Mouse (Mus musculus): Measurements from ENCODE around the gene Slc39a1.

The Slc39a1 gene

DNA sequence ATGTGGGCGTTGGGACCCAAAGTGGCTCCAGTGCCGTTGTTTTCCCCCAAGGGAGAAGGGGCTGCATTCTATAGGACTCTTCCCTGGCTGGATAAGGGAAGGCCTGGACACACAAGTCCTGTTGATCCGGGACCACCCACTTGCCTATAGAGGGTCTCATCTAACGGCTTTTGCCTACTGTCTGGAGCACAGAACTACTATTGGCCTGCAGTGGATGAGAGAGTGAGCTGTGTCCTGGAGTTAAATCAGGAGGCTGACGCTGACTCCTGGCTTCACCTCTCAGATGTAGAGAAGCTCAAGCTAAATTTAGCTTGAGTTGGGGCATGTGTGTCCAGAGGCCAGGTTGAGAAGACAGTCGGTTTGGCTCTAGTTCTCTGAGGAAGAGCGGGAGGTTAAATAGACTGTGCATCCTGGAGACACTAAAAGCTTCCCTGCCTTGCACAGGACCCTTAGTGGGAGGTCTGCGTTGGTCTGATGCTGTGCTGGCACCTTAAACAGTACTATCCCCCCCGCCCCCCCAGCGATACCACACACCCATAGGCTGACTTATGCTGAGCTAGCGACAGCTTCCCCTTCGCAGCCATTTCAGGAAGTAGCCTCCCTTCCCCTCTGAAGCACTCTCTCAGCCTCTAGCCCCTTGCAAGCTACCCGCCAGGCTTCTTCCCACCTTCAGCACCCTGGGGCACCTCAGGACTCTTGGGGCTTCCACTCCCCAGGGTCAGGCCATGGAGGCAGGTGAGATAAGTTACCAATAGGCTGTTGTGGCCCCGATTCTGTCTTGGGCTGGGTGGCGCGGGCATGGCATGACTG is 18.2 kb downstream of the Slc39a1 start:
- 25% methylated on average over 16 of the region's 16 CpGs for WGBS

DNA sequence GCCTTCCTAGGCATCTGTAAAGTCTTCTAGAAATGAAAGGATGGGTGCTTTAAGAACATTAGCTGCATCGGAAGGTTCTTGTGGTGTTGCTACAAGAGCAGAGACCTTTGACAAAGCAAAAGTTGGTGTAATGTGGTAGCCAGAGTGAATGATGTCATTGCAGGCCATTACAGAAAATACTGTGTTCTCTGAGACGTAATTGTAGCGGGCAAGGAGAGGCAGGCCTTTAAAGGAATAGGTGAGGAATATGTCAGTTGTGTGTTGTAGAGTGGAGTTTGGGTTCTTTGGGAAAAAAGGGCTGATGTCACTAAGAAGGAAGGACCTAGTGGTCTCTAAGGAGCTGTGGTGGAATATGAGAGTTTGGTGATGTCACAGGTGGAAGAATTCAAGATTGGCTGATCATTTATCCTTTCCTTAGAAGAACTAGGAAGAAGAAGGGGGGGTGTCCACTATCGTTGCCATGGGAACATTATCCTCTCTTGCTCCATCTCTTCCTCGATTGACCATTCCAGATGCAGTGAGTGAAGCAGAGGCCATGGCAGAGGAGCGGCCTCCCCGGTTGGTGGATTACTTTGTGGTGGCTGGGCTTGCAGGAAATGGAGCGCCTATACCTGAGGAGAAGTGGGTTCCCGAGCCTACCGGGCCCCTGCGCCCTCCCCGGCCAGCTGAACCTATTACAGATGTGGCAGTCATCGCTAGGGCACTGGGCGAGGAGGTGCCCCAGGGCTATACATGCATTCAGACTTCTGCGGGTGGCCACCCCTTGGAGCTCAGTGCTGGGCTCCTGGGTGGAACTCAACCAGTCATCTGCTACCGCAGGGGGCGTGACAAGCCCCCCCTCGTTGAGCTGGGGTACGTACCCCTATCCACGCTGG is 19.2 kb downstream of the Slc39a1 start:
- 91% methylated on average over 20 of the region's 20 CpGs for WGBS

DNA sequence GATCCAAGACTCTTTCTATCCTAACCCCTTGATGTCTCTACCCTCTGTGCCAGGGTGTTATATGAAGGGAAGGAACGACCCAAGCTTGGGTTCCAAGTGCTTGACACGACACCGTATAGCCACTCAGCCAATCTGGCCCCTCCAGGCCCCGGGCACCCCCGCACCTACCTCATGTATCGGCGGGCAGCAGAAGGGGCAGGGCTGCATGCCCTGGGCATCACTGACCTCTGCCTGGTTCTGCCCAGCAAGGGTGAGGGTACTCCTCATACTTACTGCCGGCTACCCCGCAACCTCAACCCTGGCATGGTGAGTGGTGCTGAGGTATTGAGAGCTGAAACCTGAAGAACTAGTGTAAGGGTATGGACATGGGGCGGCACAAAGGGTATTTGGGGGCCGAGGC is 20.2 kb downstream of the Slc39a1 start:
- 93% methylated on average over 11 of the region's 11 CpGs for WGBS

DNA sequence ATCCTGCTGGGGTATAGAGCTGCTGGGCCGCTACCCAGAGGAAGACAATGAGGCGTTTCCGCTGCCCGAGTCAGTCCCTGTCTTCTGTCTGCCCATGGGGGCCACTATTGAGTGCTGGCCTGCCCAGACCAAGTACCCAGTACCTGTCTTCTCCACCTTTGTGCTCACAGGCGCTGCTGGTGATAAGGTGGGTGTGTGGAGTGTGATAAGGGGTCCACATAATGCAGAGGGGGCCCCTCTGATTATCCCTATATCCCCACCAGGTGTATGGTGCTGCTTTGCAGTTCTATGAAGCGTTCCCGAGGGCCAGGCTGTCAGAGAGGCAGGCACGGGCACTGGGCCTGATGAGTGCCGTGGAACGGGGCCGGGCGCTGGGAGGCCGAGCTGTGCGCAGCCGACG is 21.0 kb downstream of the Slc39a1 start:
- WGBS: 93% methylated on average over 16 of the region's 16 CpGs

DNA sequence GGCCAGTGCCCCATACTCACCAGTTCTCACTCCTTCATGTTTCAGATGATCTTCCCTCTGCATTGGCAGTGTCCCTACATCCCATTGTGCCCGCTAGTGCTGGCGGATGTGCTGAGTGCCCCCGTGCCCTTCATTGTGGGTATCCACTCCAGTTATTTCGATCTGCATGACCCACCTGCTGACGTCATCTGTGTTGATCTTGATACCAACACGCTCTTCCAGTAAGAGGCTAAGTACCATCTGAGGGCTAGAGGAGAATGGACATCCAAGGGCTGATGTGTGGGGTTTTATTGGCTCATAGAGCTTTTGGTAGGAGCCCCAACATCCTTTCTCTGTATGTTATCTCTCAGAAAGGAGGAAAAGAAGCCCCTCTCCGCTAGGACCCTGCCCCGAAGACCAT is 22.8 kb downstream of the Slc39a1 start:
- 95% methylated on average over 8 of the region's 8 CpGs for WGBS

DNA sequence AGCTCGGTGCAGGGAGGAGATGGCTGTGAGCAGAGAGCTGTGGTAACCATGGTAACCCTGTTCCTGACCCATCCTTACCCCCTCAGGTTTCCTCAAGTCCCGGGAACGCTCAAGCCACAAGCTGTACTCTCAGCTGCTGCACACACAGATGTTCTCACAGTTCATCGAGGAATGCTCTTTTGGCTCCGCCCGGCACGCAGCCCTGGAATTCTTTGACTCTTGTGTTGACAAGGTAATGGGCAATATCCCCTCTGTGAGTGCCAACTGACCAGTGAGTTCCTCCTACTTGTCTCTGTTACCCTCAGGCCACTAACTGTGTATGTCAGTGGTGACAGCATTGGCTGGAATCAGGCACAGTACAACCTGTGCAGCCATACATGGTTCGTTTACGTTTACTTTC is 24.2 kb downstream of the Slc39a1 start:
- WGBS: 76% methylated on average over 9 of the region's 9 CpGs

DNA sequence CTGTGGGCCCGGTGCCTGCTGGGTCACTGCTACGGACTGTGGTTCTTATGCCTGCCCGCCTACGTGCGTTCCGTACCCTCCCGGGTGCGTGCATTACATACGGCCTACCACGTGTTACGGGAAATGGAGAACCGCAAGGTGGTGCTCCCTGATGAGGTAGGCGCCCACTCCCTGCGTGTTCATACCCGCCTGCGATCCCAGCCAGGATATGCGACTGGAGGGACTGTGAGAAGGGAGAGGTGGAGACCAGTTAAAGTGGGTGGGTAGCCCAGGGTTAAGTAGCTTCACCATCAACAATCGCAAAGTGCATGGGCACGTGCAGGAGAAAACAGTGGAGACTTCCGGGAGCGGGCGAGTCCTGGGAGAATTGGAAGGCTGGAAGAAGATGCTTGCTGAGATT is 25.9 kb downstream of the Slc39a1 start:
- 93% methylated on average over 22 of the region's 22 CpGs for WGBS

DNA sequence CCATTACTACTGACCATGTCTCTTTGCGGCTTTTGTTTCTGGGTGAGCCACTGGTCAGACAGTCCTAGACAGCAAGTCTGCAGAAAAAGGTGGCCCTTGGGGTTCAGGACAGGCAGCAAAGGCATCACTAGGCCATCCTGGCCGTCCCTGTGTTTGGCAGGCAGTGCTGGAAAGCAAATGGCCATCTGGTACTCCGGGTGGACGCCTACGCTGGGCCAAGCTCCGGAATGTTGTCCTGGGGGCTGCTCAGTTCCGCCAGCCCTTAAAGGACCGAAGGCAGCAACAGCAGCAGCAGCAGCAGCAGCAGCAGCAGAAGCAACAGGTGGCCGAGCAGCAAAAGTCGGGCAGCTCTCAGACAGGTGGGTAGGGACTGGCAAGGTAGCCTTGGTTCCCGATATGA is 27.3 kb downstream of the Slc39a1 start:
- WGBS: 82% methylated on average over 11 of the region's 11 CpGs

DNA sequence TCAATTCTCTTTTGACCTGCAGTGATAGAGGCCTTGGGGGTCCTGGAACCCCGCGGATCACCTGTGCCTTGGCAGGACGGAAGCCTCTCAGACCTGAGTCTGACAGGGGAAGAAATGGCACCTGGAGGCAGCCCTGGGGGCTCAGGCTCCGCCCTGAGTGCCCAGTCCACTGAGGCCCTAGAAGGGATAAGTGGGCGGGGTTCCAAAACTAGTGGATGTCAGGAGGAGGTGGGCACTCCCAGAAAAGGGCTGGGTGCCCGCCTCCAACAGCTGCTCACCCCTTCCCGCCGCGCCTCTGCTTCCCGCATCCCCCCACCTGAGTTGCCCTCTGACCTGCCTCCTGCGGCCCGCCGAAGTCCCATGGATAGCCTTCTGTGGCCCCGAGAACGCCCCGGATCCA is 28.9 kb downstream of the Slc39a1 start:
- 72% methylated on average over 16 of the region's 16 CpGs for WGBS

DNA sequence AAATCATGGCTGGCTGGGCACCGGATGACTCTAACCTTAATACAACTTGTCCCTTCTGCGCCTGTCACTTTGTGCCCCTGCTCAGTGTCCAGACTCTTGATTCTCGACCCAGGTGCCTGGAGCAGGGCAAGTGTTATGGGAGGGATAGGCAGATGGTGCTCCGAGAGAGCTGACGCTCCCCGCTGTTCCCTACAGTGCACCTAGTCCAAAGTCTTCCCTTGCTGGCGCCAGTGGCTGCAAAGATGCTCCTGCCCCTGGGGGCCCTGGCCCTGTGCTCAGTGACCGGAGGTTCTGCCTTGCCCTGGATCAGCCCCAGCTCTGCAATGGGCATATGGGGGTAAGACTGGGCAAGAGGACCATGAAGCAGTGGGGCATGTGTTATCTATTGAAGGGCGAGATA is 29.8 kb downstream of the Slc39a1 start:
- WGBS: 96% methylated on average over 9 of the region's 9 CpGs

DNA sequence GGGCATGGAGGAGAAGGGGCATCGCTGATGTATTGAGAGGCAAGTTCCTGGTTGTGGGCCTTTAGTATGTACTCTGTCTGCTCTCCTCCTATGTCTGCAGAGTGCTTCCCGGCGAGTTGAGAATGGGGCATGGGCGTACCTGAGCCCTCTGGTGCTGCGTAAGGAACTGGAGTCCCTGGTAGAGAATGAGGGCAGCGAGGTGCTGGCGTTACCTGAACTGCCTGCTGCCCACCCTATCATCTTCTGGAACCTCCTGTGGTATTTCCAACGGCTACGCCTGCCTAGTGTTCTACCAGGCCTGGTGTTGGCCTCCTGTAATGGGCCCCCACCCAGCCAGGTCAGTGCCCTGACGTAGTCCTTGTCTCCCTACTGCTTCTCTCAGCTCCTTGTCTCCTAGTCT is 30.2 kb downstream of the Slc39a1 start:
- WGBS: 97% methylated on average over 10 of the region's 10 CpGs

DNA sequence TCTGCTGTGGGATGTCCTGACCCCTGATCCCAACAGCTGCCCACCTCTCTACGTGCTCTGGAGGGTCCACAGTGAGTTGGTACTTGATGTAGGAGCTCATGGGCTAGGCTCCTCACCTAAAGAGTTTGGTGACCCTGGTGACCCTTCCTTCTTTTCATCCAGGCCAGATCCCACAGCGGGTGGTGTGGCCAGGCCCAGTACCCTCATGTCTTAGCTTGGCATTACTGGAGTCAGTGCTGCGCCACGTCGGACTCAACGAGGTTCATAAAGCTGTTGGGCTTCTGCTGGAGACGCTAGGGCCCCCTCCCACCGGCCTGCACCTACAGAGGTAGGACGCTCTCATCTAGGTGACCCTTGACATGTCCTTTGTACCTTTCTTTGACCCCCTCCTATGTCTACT is 31.2 kb downstream of the Slc39a1 start:
- 96% methylated on average over 9 of the region's 9 CpGs for WGBS

DNA sequence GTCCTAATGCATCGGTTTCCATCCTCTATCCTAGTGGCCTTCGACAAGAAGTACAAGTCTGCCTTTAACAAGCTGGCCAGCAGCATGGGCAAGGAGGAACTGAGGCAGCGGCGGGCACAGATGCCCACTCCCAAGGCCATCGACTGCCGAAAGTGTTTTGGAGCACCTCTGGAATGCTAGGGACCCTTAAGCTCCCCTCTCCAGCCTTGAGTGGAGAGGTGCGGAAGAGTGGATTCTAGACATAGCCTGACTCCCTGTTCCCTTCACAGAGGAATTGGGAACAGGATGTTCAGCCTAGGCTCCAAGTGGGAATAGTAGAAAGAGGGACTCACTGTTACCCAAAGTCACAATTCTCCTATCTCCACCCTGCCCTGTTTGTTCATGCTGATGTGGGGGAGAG is 31.8 kb downstream of the Slc39a1 start:
- 96% methylated on average over 7 of the region's 7 CpGs for WGBS

DNA sequence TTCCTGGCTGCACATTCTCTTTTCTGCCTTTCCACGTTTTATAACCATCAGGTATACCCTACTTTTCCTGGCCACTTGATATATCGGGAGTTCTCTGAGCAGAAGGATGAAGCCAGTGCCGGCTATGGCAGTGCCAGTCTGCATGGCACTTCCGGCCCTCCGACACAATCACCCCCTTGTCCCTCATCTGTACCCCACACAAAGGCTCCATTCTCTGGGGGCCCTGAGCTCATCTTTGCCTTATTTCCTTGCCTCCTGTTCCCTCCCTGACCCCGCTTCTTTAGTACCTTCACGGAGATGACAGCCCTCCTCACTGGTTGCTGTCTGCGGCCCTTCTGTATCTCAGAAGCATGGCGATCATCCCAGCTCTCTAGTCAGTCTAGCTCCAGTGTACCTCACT is 32.7 kb downstream of the Slc39a1 start:
- 79% methylated on average over 9 of the region's 9 CpGs for WGBS

DNA sequence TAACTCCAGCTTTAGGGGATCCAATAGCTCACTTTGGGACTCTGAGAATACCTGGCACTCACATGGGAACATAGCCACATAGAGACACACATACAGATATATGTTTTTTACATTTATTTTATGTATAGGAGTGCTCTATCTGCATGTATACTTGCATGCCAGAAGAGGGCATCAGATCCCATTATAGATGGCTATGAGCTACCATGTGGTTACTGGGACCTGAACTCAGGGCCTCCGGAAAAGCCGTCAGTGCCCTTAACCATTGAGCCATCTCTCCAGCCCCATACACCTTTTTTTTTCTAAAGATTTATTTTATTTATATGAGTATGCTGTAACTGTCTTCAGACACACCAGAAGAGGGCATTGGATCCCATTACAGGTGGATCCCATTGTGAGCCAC is 36.2 kb downstream of the Slc39a1 start:
- 95% methylated on average over 2 of the region's 2 CpGs for WGBS

DNA sequence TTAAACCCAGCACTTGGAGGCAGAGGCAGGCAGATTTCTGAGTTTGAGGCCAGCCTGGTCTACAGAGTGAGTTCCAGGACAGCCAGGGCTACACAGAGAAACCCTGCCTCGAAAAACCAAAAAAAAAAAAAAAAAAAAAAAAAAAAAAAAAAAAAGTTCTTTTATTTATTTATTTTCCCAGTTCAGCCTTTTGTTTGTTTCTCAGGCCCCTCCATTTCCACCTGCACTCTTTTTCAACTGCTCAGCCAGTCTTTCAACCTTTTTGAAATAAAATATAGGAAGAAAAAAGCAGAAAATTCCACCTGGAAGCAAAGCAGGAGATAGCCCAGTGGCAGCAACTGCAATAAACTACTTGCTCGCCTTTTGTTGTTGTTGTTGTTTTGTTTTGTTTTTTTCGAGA is 41.4 kb downstream of the Slc39a1 start:
- WGBS: 64% methylated on average over 3 of the region's 3 CpGs

DNA sequence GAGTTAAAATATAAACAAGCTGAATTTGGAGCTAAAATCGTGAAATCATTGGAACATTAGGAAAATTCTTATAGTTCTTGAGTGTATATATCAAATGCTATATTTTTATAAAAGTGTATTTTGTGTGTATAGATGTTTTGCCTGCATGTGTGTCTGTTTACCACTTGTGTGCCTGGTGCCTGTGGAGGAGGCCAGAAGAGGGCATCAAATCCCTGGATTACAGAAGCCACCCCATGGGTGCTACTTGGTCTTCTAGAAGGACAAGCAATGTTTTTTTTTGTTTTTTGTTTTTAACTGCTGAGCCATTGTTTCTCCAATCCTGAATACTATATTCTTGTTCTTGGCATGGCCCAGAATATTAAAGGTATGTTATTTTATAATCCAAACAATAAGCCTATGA is 42.6 kb downstream of the Slc39a1 start:
- WGBS: 81% methylated on average over 1 of the region's 1 CpGs

DNA sequence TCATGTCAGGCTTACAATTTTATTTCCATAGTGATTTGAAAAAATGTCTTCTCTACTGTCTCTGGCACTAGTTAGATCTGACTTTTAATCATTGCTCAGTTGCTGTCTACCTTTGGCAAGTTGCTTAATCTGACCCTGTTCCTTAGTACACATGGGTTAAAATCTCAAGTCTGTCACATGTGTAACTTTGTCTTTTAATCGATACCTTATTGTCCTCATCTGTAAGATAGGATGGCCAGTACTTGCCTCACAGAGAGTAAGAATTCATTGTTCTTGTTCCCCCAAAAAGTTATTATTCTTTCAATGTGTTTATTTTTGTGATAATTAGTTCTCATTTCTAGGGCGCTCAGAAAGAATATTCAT is 44.0 kb downstream of the Slc39a1 start:
- WGBS: 31% methylated on average over 2 of the region's 2 CpGs

DNA sequence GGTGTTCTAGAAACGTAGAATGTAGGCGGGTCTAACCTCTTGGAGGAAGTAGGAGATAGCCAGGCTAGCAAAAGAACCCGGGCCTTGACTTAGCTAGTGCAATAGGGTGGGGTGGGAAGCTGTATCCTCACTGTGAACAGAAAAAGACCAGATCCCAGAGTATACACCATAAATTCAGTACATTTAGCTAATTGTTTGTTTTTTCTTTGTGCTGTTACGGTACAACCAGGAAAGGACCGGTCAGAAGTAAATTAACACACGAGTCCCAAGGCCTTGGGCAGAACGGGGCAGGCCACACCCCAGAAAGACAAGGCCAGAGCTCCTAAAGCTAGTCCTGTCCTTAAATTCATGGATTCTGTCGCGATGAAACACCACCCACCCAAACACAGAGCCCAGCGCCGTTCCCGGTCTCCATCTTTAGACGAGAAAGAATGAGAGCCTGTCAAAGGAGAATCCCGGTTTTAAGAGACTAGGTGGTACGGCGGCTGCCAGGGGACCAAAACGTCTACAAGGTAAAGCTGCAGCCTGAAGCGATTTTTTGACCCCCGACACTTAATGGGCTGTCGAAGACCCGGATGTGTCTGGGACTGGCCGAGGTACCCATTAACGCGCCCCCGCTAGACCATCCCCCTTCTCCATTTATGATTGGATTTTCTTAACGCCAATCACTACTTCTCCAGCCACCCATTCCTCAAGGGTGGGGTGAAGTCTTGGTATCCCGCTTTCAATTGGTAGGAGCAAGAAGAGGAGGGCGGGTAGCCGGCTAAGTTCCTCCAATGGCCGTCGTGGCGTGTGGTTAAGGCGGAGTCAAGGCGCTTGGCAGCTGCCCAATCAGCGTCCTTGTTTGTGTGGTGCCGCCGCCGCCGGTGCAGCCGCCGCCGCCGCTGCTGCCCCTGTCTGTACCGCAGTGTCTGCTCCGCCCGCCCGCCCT is 44.6 kb downstream of the Slc39a1 start, which contains the start of gene Gatad2b:
Gene Gatad2b (plus strand): TSS at position 834 of the 931 bp plus-strand sequence.
- under 1% methylated on average over 45 of the region's 47 CpGs for WGBS

DNA sequence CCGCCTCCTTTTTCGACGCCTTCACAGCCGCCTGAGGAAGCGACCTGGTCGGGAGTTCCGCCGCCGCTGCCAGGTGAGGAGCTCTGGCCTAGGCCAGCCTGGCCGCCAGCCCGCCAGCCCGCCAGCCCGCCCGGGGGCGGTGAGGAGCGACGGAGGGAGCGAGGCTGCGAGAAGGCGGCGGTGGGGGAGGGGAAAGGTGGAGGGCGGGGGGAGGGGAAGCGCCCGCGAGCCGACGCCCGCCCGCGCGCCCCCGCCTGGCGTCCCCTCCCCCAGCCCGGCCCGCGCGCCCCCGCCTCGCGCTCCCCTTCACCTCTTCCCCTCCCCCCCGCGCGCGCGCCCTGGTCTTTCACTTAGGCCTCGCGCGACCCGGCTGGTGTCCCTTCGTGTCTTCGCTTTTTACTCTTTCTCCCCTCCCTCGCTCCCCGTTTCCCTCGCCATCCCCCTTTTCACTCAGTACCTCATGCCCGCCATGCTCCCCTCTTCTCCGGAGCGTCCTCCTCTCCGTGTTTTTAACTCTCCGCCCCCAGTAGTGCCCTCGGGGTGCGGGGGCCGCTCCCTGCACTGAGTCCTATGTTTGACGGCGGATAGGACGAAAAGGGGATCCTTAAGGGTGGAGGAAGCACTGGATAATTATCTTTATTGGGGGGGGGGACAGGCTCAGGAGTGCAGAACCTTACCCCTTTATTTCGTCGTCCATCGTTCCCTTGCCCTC is 45.5 kb downstream of the Slc39a1 start:
- 1% methylated on average over 40 of the region's 68 CpGs for WGBS

DNA sequence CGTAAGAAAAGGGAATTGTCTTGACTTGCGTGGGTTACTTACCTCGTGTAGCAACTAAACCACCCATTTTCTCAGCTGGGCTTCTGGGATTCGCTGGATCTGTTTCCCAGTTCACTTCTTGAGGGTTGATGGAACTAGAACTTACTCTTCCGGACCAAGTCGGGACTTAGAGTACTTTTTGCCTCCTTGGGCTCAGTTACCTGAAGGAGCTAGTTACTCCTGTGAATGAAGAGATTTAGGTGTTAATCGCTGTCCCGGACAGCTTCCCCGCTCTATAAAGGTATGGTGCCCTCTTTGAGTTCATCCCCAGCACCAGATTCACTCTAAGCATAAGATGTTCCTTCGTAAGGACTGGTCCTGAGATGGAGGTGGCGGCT is 46.1 kb downstream of the Slc39a1 start:
- WGBS: 1% methylated on average over 11 of the region's 11 CpGs

All from cerebral cortex, adult 2 months (tissue).